Mouse (Mus musculus): Measurements from ENCODE around the gene Fastkd1. TPM values are rescaled to one million over a fixed set of nuclear protein-coding genes. Genes with fewer than 3 reads are reported as not detected.

The Fastkd1 gene
- polyA plus RNA-seq, 1 experiment: 2.6 TPM

DNA sequence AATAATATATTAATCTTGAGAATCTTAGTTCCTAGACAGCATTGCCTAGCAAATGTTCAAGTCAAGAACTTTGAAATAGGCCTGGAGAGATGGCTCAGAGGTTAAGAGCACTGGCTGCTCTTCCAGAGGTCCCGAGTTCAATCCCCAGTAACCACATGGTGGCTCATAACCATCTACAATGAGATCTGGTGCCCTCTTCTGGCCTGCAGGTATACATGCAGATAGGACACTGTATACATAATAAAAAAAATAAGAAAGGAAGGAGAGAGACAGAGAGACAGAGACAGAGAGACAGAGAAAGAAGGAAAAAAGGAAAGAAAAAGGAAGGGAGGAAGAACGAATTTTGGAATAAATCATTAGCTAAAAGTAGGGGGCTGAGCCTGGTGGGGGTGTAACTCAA, 36.6 kb downstream of the Fastkd1 start:
- Histone ChIP-seq H3K27ac (ENCODE audit: insufficient read depth, low read length) (no peak overlapping the region), H3K36me3 (ENCODE audit: control insufficient read depth, insufficient read depth, low read length) (no peaks in the 10 kb centered on the region), H3K4me1 (ENCODE audit: control insufficient read depth, insufficient read depth, insufficient read length) (no peaks in the 10 kb centered on the region), H3K4me3 (ENCODE audit: extremely low read depth, insufficient read depth, insufficient read length) (no peak overlapping the region), H3K27me3 (ENCODE audit: control insufficient read depth, insufficient read depth, low read length) (no peaks in the 10 kb centered on the region)
- TF ChIP-seq CTCF (IDR thresholded peaks at IDR 0.05; ENCODE audit: extremely low read depth, insufficient read depth, insufficient read length, insufficient replicate concordance) (no peak), POLR2A (IDR thresholded peaks at IDR 0.05; ENCODE audit: low read depth, low read length) (no peak)
- no peak for DNase-seq (ENCODE audit: low read depth in 1 of 2, low spot score in 2 of 2)
- 38% methylated on average over 2 of the region's 2 CpGs for WGBS

GRCm38 (mm10) chr2:69675266-69675665, 38.0 kb downstream of the Fastkd1 start:
- no peaks in the 10 kb centered on the region for H3K4me1 ChIP-seq (ENCODE audit: control insufficient read depth, insufficient read depth, insufficient read length)
- no peaks in the 10 kb centered on the region for H3K27me3 ChIP-seq (ENCODE audit: control insufficient read depth, insufficient read depth, low read length)
- no peaks in the 10 kb centered on the region for H3K36me3 ChIP-seq (ENCODE audit: control insufficient read depth, insufficient read depth, low read length)
- WGBS: 93% methylated on average over 9 of the region's 9 CpGs
- no peak overlapping the region for H3K4me3 ChIP-seq (ENCODE audit: extremely low read depth, insufficient read depth, insufficient read length)
- DNase-seq (ENCODE audit: low read depth in 1 of 2, low spot score in 2 of 2): no peak
- H3K27ac ChIP-seq (ENCODE audit: insufficient read depth, low read length): no peak overlapping the region
- no peak for TF ChIP-seq POLR2A (IDR thresholded peaks at IDR 0.05; ENCODE audit: low read depth, low read length)
- TF ChIP-seq CTCF (IDR thresholded peaks at IDR 0.05; ENCODE audit: extremely low read depth, insufficient read depth, insufficient read length, insufficient replicate concordance): no peak

DNA sequence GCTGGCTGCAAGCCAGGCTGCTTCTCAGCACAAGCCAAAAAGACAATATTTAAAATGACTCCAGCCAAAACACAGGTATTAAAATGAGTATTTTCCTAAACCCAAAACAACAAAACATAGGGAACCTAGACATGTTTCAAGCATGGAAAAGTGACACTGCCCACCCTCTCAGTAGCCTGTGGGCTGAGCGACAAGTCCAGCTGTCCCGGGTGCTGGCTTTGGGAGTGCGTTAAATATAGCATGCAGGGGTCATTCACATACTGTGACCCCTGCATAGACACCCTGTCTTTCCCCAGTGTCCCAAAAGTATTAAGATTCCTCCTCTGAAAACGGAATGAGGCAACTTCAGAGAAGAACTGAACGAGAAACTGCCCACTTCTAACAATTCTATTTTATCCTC, 39.6 kb downstream of the Fastkd1 start:
- Histone ChIP-seq H3K27ac (ENCODE audit: insufficient read depth, low read length) (no peak overlapping the region), H3K27me3 (ENCODE audit: control insufficient read depth, insufficient read depth, low read length) (no peaks in the 10 kb centered on the region), H3K36me3 (ENCODE audit: control insufficient read depth, insufficient read depth, low read length) (no peaks in the 10 kb centered on the region), H3K4me1 (ENCODE audit: control insufficient read depth, insufficient read depth, insufficient read length) (no peaks in the 10 kb centered on the region), H3K4me3 (ENCODE audit: extremely low read depth, insufficient read depth, insufficient read length) (no peak overlapping the region)
- 83% methylated on average over 5 of the region's 5 CpGs for WGBS
- no peak for DNase-seq (ENCODE audit: low read depth in 1 of 2, low spot score in 2 of 2)
- TF ChIP-seq POLR2A (IDR thresholded peaks at IDR 0.05; ENCODE audit: low read depth, low read length): no peak
- TF ChIP-seq CTCF (IDR thresholded peaks at IDR 0.05; ENCODE audit: extremely low read depth, insufficient read depth, insufficient read length, insufficient replicate concordance): no peak

DNA sequence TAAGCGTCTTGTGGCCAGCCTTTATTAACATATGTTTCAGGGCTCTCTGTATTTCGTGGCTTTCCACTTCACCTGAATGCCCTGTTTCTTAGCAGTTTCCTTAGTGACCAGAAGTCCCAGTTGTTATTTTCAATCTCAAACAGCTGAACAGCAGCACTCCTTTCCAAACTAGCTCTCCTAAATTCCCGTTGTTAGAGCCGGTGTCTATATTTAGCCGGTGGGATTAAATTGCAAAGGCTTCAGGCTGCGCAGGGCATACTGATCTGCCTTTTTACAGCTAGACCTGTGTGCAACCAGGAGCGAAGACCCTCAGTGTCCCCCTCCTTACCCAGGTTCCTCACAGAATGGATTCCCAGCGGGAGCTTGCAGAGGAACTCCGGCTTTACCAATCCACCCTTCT, 43.5 kb downstream of the Fastkd1 start, which contains the start of gene Klhl41:
TSS of gene Klhl41 (plus strand) at position 268 of the 400 bp plus-strand sequence.
- 90% methylated on average over 9 of the region's 9 CpGs for WGBS
- no peak for DNase-seq (ENCODE audit: low read depth in 1 of 2, low spot score in 2 of 2)
- no peak within 1 kb of the TSS for H3K27ac ChIP-seq (ENCODE audit: insufficient read depth, low read length)
- TF ChIP-seq CTCF (IDR thresholded peaks at IDR 0.05; ENCODE audit: extremely low read depth, insufficient read depth, insufficient read length, insufficient replicate concordance) (no peak), POLR2A (IDR thresholded peaks at IDR 0.05; ENCODE audit: low read depth, low read length) (no peak)
- H3K4me1 ChIP-seq (ENCODE audit: control insufficient read depth, insufficient read depth, insufficient read length): no peaks in the 10 kb centered on the region
- H3K36me3 ChIP-seq (ENCODE audit: control insufficient read depth, insufficient read depth, low read length): no peaks in the 10 kb centered on the region
- no peak within 1 kb of the TSS for H3K4me3 ChIP-seq (ENCODE audit: extremely low read depth, insufficient read depth, insufficient read length)
- no peaks in the 10 kb centered on the region for H3K27me3 ChIP-seq (ENCODE audit: control insufficient read depth, insufficient read depth, low read length)

- DNase-seq (ENCODE audit: low read depth in 1 of 2, low spot score in 2 of 2): no peak
- no peaks in the 10 kb centered on the region for H3K27me3 ChIP-seq (ENCODE audit: control insufficient read depth, insufficient read depth, low read length)
- 76% methylated on average over 6 of the region's 6 CpGs for WGBS
- no peak overlapping the region for H3K27ac ChIP-seq (ENCODE audit: insufficient read depth, low read length)
- H3K4me1 ChIP-seq (ENCODE audit: control insufficient read depth, insufficient read depth, insufficient read length): no peaks in the 10 kb centered on the region
- H3K4me3 ChIP-seq (ENCODE audit: extremely low read depth, insufficient read depth, insufficient read length): no peak overlapping the region
- no peaks in the 10 kb centered on the region for H3K36me3 ChIP-seq (ENCODE audit: control insufficient read depth, insufficient read depth, low read length)
- TF ChIP-seq CTCF (IDR thresholded peaks at IDR 0.05; ENCODE audit: extremely low read depth, insufficient read depth, insufficient read length, insufficient replicate concordance) (no peak), POLR2A (IDR thresholded peaks at IDR 0.05; ENCODE audit: low read depth, low read length) (no peak)
These were observed 44.9 kb downstream of the Fastkd1 start for GRCm38 (mm10) chr2:69668414-69668813.

DNA sequence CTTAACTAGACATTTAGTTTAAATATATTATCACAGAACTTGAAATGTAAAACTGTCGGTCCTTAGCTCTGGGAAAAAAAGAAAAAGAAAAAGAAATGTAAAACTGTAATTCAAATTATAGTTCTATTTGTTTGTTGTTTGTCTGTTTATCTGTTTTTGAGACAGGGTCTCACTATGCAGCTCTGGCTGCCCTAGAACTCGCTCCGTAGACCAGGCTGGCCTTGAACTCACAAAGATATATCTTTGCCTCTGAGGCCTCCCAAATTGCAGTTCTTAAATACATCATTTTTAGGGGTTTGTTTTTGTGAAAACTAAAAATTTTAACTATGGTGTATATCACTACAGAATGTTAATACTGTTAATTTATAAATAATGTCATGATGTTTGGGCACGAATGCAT, 45.7 kb downstream of the Fastkd1 start:
- WGBS: 92% methylated on average over 4 of the region's 4 CpGs
- Histone ChIP-seq H3K27ac (ENCODE audit: insufficient read depth, low read length) (no peak overlapping the region), H3K36me3 (ENCODE audit: control insufficient read depth, insufficient read depth, low read length) (no peaks in the 10 kb centered on the region), H3K4me1 (ENCODE audit: control insufficient read depth, insufficient read depth, insufficient read length) (no peaks in the 10 kb centered on the region), H3K27me3 (ENCODE audit: control insufficient read depth, insufficient read depth, low read length) (no peaks in the 10 kb centered on the region), H3K4me3 (ENCODE audit: extremely low read depth, insufficient read depth, insufficient read length) (no peak overlapping the region)
- TF ChIP-seq POLR2A (IDR thresholded peaks at IDR 0.05; ENCODE audit: low read depth, low read length): no peak
- no peak for DNase-seq (ENCODE audit: low read depth in 1 of 2, low spot score in 2 of 2)

- H3K27ac ChIP-seq (ENCODE audit: insufficient read depth, low read length): no peak overlapping the region
- no peaks in the 10 kb centered on the region for H3K4me1 ChIP-seq (ENCODE audit: control insufficient read depth, insufficient read depth, insufficient read length)
- DNase-seq (ENCODE audit: low read depth in 1 of 2, low spot score in 2 of 2): no peak
- no peaks in the 10 kb centered on the region for H3K36me3 ChIP-seq (ENCODE audit: control insufficient read depth, insufficient read depth, low read length)
- WGBS: 79% methylated on average over 13 of the region's 13 CpGs
- H3K27me3 ChIP-seq (ENCODE audit: control insufficient read depth, insufficient read depth, low read length): no peaks in the 10 kb centered on the region
- H3K4me3 ChIP-seq (ENCODE audit: extremely low read depth, insufficient read depth, insufficient read length): no peak overlapping the region
- TF ChIP-seq CTCF (IDR thresholded peaks at IDR 0.05; ENCODE audit: extremely low read depth, insufficient read depth, insufficient read length, insufficient replicate concordance) (no peak), POLR2A (IDR thresholded peaks at IDR 0.05; ENCODE audit: low read depth, low read length) (no peak)
These were observed 49.4 kb downstream of the Fastkd1 start for GRCm38 (mm10) chr2:69663827-69664476.
